Mouse (Mus musculus) erythroblast, adult 5-6 weeks (primary cell): Measurements from ENCODE around the gene Mras. TPM values are rescaled to one million over a fixed set of nuclear protein-coding genes. Genes with fewer than 3 reads are reported as not detected.

Experiments used
- ATAC-seq: replicated peaks from 2 replicates; pipeline ENCODE4 v1.8.0; 2016; ENCODE audit warnings: moderate number of reproducible peaks, mild to moderate bottlenecking, moderate TSS enrichment, inconsistent platforms; ENCODE audit not compliant: poor library complexity, low FRiP score, severe bottlenecking
- total RNA-seq, 2 experiments: library from RNA; stranded (forward) in 1 of 2; stranded (reverse) in 1 of 2; fragments of 150-400 nt in 1 of 2; fragments of 200-764, 138-1000 nt in 1 of 2; gene quantifications; 2 replicates each; pipeline versions ENCODE4 v1.2.3 to v1.2.4; 2015 to 2017; ENCODE audit warnings: low replicate concordance in 2 of 2

The Mras gene
- total RNA-seq, 2 experiments from 2014 or later: 2.7 TPM; not detected in 1

DNA sequence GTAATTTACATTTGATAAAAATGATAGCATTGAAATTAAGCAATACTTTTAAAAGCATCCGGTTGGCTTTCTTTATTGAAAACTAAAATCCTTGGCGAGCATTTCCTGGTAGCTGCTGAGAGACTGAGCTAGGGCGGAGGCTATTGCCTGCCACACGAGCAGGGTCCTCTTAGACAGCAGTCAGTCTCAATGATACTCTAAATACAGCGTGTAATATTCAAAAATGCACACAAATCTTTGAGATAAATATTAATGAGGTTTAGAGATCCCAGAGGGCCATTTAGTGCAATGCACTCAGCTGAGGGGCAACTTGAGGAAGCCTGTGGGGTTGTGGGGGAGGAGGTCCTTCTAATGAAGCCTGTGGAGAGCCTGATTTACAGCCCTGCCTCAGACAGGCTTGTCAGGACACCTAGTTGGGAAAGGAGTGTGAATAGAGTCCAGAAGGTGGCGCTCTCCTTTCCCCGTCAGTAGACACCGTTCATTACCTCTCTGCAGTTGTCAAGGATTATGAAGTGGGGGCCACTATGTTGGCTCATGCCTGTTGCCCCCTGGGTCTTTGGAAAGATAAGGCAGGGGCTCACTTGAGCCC, 7.5 kb upstream of the Mras start:
- no peak for ATAC-seq

DNA sequence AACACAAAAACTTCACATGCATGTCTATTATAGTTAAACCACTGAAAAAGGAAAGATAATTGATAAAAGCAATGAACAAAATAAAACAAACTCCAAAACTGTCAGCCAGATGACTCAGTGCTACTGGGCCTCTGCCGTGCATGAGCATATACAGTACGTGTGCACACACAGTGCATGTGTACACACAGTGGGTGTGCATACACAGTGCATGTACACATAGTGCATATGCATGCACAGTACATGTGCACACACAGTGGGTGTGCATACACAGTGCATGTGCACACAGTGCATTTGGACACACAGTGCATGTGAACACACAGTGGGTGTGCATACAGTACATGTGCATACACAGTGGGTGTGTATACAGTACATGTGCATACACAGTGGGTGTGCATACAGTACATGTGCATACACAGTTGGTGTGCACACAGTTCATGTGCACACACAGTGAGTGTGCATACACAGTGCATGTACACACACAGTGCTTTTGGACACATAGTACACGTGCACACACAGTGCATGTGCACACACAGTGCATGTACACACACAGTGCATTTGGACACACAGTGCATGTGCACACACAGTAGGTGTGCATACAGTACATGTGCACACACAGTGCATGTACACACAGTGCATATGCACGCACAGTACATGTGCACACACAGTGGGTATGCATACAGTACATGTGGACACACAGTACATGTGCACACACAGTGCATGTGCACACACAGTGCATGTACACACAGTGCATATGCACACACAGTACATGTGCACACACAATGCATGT, 4.7 kb upstream of the Mras start:
- no peak for ATAC-seq

DNA sequence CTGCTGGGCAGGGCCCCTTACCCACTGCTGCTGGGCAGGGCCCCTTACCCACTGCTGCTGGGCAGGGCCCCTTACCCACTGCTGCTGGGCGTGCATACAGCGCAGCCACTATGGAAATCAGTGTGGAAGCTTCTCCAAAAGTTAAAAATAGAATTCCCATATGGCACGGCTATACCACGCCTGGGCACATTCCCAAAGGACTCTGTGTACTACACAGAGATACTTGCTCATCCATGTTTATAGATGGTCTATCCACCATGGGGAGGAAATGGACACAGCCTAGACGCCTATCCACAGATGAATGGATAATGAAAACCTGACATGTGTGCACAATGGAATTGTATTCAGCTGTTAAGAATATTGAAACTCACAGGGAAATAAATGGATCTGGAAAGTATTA, 3.8 kb upstream of the Mras start:
- no peak for ATAC-seq

DNA sequence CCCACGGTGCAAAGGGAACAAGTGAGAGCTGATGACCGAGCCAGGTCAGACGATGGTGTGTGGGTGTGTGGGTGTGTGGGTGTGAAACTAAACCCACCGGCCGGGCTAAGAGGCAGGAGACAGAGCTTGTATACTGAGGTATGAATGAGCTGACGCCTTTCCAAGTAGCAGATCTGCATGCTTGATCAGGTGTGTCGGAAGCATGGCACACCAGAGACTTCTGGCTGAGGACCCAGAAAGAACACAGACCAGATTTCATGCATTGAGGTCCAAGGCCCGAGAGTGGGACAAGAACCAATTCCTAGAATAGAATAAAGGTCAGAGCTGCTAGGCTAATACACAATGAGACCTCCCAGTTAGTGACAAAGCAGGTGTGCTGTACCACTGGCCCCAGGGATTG, 1.9 kb upstream of the Mras start:
- ATAC-seq: no peak

DNA sequence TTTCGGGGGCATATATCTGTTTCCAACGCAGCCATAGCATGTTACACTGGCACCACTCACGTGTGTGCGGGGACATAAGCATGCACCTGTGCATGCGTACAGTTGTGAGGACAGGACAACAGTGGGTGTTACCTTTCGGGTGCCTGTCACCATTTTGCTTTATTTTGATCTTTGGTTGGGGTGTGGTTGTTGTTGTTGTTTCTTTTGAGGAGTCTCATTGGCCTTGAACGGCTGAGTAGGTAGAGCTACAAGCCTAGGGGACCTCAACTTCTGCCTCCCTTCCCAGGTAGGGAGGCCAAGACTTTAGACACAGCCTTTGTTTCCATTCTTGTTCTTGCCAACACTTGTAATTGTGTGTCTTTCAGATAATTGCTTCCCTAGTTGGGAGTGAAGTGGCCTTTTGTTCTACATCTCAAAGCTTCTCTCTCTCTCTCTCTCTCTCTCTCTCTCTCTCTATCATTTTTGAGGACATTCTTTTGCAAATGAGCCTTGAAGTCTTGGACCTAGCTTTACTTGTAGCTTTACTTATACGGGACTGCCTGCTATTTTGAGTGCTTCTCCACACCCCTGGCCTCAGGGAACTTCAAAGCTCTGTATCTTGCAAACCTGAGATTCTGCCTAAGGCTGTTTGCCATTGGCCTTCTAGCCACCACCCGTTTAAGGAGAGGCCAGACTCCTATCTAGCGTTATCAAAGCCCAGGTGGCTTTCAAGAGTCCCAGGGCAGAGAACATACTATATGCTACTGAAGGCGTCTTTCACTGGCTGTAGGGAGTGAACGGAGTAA, 792 bp upstream of the Mras start:
- no peak for ATAC-seq

DNA sequence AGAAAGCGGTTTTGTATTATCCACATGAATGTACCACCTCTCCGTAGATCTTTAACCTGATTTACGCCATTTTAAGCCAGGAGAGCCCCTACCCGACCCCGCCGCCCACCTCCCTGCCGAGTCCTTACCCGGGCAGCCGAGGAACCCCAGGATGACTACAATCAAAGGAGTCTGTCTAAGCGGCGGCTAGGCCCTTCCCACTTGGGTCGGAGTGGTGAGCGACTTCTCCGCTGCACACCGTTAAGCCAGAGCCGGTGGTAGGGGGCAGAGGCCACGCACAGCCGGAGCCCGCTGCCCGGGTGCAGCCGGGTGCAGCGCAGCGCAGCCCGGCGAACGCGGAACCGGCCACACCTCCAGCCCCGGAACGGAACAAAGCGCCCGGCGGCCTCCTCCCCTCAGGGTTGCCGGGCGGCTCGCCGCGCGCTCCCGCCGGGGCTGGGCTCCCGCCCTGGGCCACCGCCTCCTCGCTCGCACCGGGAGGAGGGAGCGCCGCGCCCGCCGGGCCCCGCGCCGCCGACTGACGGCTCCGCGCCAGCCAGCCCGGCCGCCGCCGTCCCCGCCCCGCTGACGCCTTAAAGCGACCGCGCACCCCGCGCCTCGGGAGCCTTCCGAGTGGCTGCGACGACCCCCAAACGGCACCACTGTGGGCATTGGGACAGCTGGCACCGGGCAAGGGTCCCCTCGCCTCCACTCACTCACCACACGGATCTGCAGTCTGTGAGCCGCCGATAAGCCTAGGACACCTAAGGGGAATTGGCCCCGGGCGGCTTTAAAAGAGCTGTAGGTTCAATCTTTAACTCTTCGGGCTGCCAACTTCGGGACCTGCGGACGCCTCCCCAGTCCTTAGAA, 775 bp downstream of the Mras start:
- no peak for ATAC-seq

DNA sequence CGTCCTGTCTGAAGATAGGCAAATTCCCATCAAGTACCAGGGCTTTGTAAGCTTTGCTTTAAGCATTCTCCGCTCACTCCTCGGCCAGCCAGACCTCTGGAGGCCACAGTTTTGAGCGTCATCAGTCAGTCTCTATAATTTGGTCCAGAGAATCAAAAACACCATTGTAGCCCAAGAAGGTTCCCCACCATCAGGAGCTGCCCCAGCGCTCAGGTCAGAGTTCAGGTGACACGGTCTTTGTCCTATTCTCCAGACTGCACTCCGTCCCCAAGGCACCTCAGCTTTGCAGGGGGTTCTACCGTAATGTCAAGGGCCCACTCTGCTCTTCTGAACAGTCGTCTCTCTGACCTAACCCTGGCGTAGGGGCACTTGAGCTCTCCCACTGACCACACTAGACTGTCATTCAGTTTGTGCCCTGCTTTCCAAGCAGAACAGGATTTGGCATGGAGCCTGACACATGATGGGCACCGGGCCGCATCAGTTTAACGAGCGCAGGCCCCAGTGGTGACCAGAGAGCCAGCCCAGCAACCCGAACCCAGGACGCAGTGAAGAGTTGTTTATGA, 1.5 kb downstream of the Mras start:
- no peak for ATAC-seq

DNA sequence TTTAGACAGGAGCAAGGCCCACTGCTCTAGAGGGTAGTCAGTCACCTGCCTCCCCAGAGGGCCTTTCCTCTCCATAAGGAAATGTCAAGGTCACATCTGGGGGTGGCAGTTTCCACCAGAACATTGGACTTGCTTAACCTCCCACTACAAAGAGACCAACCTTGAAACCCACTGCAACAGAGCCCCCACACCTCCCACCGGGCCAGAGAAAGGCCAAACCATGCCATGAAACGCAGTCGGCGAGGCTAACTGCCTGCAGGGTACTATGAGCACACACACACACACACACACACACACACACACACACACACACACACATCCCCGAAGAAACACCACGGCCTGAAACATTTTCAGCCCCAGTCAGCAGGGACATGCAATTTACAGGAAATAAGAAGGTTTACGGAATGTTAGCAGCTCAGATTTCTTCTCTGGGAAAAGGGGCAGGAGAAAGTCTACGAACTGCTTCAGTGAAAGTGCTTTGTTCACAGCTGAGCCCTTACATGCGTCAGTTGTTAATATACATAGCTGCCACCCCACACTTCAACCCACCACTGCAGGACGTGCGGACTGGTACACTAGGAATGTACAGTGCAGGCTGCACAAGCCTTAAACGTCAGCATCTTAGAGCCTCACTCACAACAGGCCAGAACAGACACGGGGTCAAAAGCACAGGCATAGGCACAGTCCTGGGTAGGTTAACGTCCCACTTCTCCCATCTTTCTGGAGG, 2.1 kb downstream of the Mras start:
- ATAC-seq: no peak

DNA sequence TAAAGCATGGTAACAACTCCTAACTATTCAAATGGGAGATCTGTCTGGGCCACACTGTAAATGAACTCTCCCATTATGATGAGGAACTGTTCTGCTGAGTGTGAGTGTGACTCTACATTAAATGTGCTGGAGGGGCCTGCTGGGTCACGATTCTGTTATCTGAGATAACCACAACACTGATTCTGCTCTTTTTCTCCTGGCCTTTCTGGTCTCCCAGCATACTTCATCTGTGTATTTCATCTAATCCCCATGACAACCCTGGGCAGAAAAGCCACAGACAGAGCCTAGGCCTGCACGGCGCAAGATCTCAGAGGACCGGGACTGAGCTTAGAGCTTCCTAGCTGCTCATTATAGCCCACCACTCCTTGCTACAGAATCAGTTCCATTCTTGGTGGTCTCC, 4.7 kb downstream of the Mras start:
- no peak for ATAC-seq

DNA sequence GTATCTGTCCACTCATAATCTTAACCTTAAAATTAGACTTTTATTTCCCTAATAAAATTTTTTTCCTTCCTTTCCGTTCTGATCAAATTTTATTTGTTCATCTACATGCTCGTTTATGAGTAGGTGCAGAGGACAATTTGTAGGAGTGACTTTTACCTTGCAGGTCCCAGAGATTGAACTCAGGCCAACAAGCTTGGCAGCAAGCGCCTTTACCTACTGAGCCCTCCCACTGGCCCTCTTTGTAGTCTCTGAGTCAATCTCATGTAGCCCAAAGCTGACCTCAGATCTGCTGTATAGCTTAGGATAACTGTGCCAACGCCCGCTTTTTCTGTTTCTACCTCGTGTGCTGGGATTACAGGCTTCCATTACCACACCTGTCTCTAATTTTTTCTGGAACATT, 5.2 kb downstream of the Mras start:
- no peak for ATAC-seq

DNA sequence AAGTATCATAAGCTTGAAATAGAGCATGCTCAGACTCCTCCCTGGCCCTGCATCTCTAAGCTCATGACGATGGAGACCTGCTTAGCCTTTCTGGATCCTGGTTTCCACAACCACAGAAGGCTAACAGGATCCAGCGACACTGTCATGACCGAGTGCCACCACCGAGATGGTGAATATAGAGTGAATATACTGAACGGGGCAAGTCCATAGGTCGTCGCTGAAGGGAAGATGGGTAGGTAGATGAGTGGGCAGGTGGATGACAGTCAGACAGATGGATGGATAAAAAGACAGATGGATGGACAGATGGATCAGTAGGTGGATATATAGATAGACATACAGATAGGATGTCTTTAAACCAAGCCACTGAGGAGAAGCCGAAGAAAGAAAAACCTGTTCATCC, 5.8 kb downstream of the Mras start:
- ATAC-seq: no peak

DNA sequence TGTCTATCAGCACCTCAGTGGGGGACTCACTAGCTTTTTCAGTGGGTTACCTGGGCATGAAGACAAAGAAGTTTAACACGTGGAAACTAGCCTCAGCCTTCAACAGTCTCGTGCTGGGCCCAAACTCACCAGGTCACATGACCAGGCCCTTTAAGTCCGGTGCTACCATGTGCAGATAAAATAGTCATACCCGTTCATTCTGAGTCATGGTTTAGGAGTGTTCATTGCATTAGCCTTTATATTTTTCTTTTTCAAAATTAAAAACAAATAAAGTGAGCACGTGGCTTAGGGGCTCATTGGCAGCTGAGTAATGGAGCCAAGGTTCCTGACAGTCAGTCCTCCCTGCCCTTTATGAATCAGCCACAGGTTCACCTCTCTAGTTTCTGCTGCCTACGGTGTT, 6.4 kb downstream of the Mras start:
- no peak for ATAC-seq

DNA sequence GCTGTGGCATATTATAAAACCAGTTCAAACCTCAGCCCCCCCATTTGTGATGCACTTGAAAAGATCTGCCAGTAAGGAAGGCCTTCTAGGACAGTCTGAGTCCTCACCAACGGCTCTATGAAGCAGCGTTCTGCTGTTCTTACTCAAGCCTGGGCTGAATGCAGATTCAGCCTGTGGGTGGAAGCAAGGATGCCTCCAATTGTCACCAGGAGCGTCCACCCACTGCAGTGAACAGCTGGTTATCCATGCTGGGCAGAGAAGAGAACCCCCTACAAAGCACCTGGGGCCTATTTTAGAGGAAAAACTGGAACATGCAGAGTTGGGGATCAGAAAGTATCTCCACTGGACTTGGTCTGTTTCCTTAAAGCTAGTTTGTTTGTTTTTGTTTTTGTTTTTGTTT, 7.3 kb downstream of the Mras start:
- ATAC-seq: no peak

DNA sequence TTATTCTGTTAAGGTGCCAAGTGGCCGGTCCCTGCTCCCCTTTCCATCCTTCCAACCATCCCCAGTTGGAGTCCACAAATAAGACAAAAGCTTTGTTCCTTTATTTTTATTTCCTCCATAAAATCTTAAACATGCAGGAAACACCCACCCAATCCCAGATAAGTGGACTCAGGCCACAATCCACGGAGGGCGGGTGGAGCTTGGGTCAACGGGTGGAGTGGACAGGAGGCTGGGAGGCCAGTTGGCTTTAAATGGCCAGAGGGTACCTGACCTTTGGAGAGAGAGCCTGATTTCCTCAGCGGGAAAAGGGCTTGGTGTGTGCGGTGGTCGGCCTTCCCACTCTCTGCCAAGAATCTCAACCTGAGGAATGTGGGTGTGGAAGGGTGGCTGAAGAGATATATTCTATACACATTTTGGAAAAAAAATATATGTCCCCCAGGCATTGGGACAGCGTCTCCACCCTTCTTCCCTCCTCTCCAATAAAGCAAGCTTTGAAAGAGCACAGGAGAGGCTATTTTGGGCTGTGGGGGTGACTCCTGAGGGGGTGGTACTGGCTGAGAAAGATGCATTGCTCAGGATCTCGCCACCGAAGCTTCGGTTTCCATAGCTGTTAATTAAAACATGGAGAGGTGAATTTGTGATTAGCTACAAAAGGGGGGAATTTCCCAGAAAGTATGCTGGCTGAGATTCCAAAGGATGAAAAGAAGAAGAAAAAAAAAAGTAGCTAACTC, 8.4 kb downstream of the Mras start:
- ATAC-seq: no peak

DNA sequence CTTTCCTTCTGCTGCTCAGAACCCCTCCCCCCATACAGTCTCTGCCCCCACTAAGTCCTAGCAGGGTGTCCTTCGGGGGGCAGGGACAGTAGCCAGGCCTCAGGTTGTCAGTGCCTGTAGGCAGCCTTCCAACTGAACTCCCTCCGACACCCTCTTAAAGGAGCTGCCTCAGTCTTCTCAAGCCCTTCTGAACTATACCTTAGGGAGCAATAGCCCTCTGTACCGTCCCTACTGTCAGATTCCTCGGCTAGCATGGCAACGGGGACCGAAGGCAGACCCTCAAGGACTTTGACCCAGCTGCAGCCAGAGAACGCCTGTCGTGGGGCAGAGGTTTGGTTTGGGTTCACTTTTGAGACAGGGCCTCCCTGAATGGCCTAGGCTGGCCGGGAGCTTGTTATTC, 11.9 kb downstream of the Mras start:
- no peak for ATAC-seq

DNA sequence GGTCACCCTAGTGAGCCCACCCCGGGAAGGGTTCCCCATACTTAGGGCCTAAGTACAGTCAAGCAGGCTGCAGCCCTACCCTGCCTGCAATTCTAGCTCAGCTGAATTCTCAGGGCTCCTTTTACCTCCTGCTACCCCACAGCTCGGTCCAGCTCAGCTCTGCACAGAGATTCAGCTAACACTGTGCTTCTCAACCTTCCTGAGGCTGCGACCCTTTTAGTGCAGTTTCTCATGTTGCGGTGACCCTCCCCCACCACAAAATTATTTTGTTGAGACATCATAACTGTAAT, 12.7 kb downstream of the Mras start:
- ATAC-seq: no peak

DNA sequence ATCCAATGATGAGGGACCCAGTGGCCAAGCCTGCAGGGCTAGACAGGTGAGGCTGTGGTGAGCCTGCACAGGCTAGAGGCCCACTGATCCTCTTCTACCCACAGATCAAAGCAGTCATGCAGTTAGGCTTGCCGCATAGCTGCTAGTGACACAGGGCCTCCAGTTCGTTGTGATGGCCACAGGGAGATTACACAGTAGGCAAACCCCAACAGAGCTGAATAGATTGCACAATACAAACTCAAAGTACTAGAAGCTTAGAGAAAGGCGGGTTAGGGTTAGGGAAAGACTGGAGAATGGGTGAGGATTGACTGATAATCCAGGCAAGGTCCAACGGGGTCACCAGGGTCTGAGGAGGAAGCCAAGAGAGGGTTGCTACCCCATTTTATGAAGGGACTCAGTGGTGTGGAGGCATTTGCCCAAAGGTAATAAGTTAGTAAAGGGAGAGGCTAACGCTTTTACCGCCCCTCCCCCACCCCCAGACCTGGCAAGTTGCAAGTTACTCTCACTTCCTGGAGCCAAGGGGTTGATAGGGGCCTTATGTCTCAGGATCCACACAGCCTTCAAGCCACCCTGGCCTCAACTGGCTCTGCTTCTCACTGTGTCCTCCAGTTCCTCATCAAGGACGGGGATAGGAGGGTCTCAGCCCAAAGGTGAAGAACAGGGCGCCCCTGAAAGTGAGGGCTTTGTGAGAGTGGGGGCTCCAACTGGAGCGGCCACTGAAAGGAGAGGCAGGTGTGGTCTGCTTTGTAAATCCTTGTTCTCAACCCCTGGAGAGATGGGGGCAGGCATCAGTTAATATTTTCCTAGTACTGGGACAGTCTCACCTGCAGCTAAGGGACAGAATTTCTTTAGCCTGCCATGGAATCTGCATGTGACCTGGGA, 13.2 kb downstream of the Mras start:
- ATAC-seq: no peak

DNA sequence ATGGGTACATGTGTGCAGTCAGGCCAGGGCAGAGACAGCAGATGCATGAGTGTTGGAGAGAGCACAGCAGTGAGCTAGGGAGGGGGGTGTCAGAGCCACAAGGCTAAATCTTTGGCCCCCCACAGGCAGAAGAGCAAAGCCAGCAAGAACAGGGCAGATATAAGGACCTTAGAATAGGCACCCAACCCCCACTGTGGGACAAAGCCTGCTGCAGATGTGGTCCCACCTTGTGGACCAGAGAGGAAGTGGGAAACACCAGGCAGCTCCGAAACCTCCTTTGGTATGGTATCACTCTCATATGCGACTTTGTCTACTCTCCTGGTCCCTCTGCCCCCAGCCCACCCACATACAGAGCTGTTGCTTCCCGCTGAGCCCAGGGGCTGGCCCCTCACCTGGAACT, 15.3 kb downstream of the Mras start:
- no peak for ATAC-seq
